Mouse (Mus musculus) liver, embryonic 12.5 days (tissue): Measurements from ENCODE around the gene Aoc2. TPM values are rescaled to one million over a fixed set of nuclear protein-coding genes. Genes with fewer than 3 reads are reported as not detected.

Source experiments
- ATAC-seq: fragments of 200-750 bp; cut with Nextera tagmentation; 2 replicates; pipeline ENCODE4 v1.8.0; 2017; ENCODE audit warnings: moderate number of reproducible peaks, mild to moderate bottlenecking, moderate library complexity
- H3K27ac ChIP-seq: fragments of 300-500 bp; sonication (generic); 2 replicates; pipeline ENCODE4 v1.5.1; 2016; ENCODE audit warnings: mild to moderate bottlenecking
- H3K27me3 ChIP-seq: fragments of 300-500 bp; sonication (generic); replicated peaks from 2 replicates; pipeline ENCODE4 v1.6.1; 2016; ENCODE audit warnings: mild to moderate bottlenecking, moderate library complexity
- H3K36me3 ChIP-seq: fragments of 300-500 bp; sonication (generic); 2 replicates; pipeline ENCODE4 v1.6.1; 2016; ENCODE audit warnings: mild to moderate bottlenecking, moderate library complexity
- H3K4me1 ChIP-seq: fragments of 300-500 bp; sonication (generic); 2 replicates; pipeline ENCODE4 v1.6.1; 2016
- H3K4me2 ChIP-seq: fragments of 300-500 bp; sonication (generic); 2 replicates; pipeline ENCODE4 v1.6.1; 2016; ENCODE audit warnings: mild to moderate bottlenecking, moderate library complexity
- H3K4me3 ChIP-seq: fragments of 300-500 bp; sonication (generic); 2 replicates; pipeline ENCODE4 v1.5.1; 2016; ENCODE audit warnings: mild to moderate bottlenecking, moderate library complexity
- H3K9ac ChIP-seq: fragments of 300-500 bp; sonication (generic); 2 replicates; pipeline ENCODE4 v1.6.1; 2016; ENCODE audit warnings: mild to moderate bottlenecking, moderate library complexity
- H3K9me3 ChIP-seq: fragments of 300-500 bp; sonication (generic); replicated peaks from 2 replicates; pipeline ENCODE4 v1.6.1; 2016; ENCODE audit warnings: mild to moderate bottlenecking, moderate library complexity
- WGBS: fragments of 180-500 bp; shearing (Covaris S2); methylation state at CpG from one replicate; pipeline ENCODE4 v1.1.7; 2016; ENCODE audit not compliant: insufficient replicate concordance; 5-methylcytosine and 5-hydroxymethylcytosine counted together
- polyA plus RNA-seq: library from polyadenylated mRNA; unstranded; fragments of >200 nt; fragmentation: Nextera tagmentation; extraction: Ambion mirVana; gene quantifications from 2 replicates; pipeline ENCODE4 v1.2.1, GENCODE M21; 2016

The Aoc2 gene
- polyA plus RNA-seq, 1 experiment from 2014 or later, result 2.2 TPM

- WGBS, result 52% methylated on average over 10 of the region's 10 CpGs
- ATAC-seq, result no peak
- H3K9me3 ChIP-seq, result no peaks in the 10 kb centered on the region
Measured at GRCm38 (mm10) chr11:101347083-101347775, 22.4 kb downstream of the Aoc2 start.

DNA sequence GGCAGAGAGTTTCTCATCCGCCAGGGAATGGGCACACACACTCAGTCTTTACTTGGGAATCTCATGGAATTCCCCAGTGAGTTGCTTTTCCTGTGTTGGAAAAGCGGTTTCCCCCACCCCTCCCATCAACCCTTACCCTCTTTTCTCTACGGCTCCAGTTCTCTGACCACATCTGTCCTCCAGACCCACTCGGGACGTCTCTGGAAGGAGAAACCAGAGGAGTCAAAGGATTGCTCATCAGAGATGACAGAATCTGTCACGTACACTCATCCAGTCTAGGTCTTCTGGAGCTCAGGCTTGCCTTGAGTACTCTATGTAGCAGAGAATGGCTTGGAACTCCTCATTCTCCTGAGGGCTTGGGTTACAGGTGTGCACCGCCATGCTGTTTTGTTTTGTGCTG is 23.9 kb downstream of the Aoc2 start:
- Histone ChIP-seq H3K9me3 (no peaks in the 10 kb centered on the region), H3K4me3 (no peak overlapping the region), H3K9ac (no peak overlapping the region), H3K27ac (no peak overlapping the region), H3K27me3 (peaks cover 21% of the 10 kb centered on the region), H3K4me2 (no peak overlapping the region), H3K36me3 (no peaks in the 10 kb centered on the region), H3K4me1 (no peaks in the 10 kb centered on the region)
- 57% methylated on average over 7 of the region's 7 CpGs for WGBS
- no peak for ATAC-seq

More at GRCm38 (mm10) chr11:101347083-101347775, 22.4 kb downstream of the Aoc2 start:
- Histone ChIP-seq H3K4me1 (no peaks in the 10 kb centered on the region), H3K9ac (no peak overlapping the region), H3K27ac (no peak overlapping the region), H3K4me3 (no peak overlapping the region), H3K27me3 (peaks cover 14% of the 10 kb centered on the region), H3K36me3 (no peaks in the 10 kb centered on the region), H3K4me2 (no peak overlapping the region)

DNA sequence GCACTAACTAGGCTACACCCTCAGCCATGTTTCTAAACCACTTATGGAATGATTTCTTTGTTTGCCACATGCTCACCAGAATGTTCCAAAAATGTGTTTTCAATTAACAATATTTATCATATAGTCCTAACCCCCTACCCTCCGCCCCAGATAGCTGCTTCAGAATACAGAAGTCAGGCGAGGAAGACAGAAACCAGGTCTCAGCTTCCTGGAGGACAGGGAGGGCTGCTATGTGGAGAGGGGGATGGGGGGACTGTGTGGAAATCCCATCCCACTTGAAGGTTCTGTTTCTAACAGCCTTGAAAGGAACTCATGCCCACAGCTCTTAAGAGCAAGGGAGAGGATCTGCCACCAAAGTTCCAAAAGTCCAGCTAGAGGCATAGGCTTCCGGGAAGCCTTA is 24.4 kb downstream of the Aoc2 start:
- H3K4me1 ChIP-seq, result 0 out of 2 replicates have a peak, but pooled peaks cover 3% of the 10 kb centered on the region
- H3K36me3 ChIP-seq, result no peaks in the 10 kb centered on the region
- no peak overlapping the region for H3K9ac ChIP-seq
- H3K27me3 ChIP-seq, result peaks cover 21% of the 10 kb centered on the region
- no peaks in the 10 kb centered on the region for H3K9me3 ChIP-seq
- H3K27ac ChIP-seq, result no peak overlapping the region
- H3K4me2 ChIP-seq, result no peak overlapping the region
- 54% methylated on average over 3 of the region's 3 CpGs for WGBS
- H3K4me3 ChIP-seq, result no peak overlapping the region
- ATAC-seq, result no peak

DNA sequence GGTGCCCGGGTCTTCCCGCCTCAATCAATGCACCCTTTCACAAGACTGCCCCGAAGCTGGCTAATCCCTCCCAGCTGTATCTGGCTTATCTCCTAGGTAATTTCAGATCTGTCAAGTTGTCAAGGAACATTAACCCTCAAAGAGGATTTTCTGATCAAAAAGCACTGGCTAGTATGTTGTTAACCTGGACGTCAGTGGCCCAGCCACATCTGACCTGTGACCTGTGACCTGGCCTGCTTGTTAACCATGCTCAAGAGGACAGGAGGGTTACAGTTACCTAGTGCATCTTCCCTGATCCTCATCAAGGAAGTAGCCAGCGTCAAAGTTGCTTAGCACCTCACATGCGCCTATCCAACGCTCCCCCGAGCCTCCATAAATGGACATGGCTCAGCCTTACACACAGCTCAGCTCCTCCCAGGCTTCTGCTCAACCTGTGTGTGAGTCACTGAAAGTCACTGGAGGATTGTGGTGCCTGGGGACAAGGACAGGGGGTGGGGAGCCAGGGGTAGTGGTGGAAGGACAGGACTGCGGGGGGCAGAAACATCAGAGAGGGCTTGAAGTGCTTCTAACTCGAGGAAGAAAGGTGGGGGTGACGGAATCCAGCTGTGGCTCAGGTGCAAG is 26.3 kb downstream of the Aoc2 start:
- Histone ChIP-seq H3K4me1 (0 out of 2 replicates have a peak, but pooled peaks cover 4% of the 10 kb centered on the region), H3K9ac (no peak overlapping the region), H3K27me3 (peaks cover 21% of the 10 kb centered on the region), H3K36me3 (no peaks in the 10 kb centered on the region), H3K27ac (no peak overlapping the region), H3K4me2 (no peak overlapping the region), H3K9me3 (no peaks in the 10 kb centered on the region), H3K4me3 (no peak overlapping the region)
- no peak for ATAC-seq
- 54% methylated on average over 11 of the region's 11 CpGs for WGBS

DNA sequence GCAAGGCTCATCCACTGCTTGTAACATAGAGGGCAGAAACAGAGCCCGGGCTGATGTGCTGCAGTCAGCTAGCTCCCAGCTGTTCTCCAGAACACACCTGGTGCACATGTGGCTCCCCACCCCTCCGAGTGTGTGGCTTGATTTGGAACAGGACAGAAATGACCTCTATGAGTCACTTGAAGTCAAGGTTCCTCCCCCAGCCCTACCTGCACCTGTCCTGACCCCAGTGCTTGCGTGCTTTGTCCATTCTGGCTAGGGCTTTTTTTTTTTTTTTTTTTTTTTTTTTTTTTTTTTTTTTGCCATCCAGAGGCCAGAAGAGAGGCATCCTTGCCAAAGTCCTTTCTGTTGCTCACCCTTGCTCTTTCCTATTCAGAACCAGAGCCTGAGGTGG is 26.9 kb downstream of the Aoc2 start:
- H3K4me3 ChIP-seq, result no peak overlapping the region
- no peak overlapping the region for H3K4me2 ChIP-seq
- no peaks in the 10 kb centered on the region for H3K36me3 ChIP-seq
- H3K4me1 ChIP-seq, result 0 out of 2 replicates have a peak, but pooled peaks cover 4% of the 10 kb centered on the region
- H3K9me3 ChIP-seq, result no peaks in the 10 kb centered on the region
- H3K27ac ChIP-seq, result no peak overlapping the region
- ATAC-seq, result no peak
- peaks cover 21% of the 10 kb centered on the region for H3K27me3 ChIP-seq
- H3K9ac ChIP-seq, result no peak overlapping the region
- WGBS, result 54% methylated on average over 3 of the region's 3 CpGs

- H3K4me2 ChIP-seq, result no peak overlapping the region
- H3K9me3 ChIP-seq, result no peaks in the 10 kb centered on the region
- no peak overlapping the region for H3K9ac ChIP-seq
- H3K27me3 ChIP-seq, result peaks cover 21% of the 10 kb centered on the region
- 81% methylated on average over 12 of the region's 12 CpGs for WGBS
- no peak for ATAC-seq
- H3K4me3 ChIP-seq, result no peak overlapping the region
- no peak overlapping the region for H3K27ac ChIP-seq
- H3K36me3 ChIP-seq, result no peaks in the 10 kb centered on the region
- 0 out of 2 replicates have a peak, but pooled peaks cover 4% of the 10 kb centered on the region for H3K4me1 ChIP-seq
Measured at GRCm38 (mm10) chr11:101353436-101353835, 28.6 kb downstream of the Aoc2 start.

GRCm38 (mm10) chr11:101354438-101355010 is 29.7 kb downstream of the Aoc2 start:
- Histone ChIP-seq H3K9me3 (no peaks in the 10 kb centered on the region), H3K27me3 (peaks cover 16% of the 10 kb centered on the region), H3K27ac (no peak overlapping the region), H3K4me3 (no peak overlapping the region), H3K4me2 (no peak overlapping the region), H3K36me3 (no peaks in the 10 kb centered on the region), H3K4me1 (0 out of 2 replicates have a peak, but pooled peaks cover 4% of the 10 kb centered on the region), H3K9ac (no peak overlapping the region)
- WGBS, result 66% methylated on average over 5 of the region's 5 CpGs
- ATAC-seq, result no peak

DNA sequence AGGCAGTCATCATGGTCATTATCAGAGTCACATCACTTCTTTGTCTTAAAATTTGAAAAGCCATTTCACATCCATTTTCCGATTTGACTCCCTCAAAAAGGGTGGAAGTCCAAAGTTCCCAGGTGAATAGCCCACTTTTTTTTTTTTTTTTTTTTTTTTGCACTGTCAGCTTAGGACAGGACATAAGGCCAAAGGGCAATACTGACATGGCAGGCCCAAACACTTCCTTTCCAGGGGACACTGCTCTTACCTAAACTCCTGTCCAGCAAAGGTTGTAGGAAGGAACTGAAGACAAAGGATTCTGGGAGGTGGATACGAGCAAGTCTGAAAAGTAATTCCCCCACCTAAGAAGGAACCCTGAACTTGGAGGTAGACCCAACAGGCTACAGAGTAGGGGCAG is 31.1 kb downstream of the Aoc2 start:
- no peak overlapping the region for H3K27ac ChIP-seq
- H3K4me2 ChIP-seq, result no peak overlapping the region
- no peak for ATAC-seq
- 74% methylated on average over 2 of the region's 2 CpGs for WGBS
- no peak overlapping the region for H3K4me3 ChIP-seq
- peaks cover 16% of the 10 kb centered on the region; the same call in 1 of the 2 replicates for H3K27me3 ChIP-seq
- no peaks in the 10 kb centered on the region for H3K36me3 ChIP-seq
- peaks cover 14% of the 10 kb centered on the region for H3K4me1 ChIP-seq
- H3K9ac ChIP-seq, result no peak overlapping the region
- no peaks in the 10 kb centered on the region for H3K9me3 ChIP-seq

DNA sequence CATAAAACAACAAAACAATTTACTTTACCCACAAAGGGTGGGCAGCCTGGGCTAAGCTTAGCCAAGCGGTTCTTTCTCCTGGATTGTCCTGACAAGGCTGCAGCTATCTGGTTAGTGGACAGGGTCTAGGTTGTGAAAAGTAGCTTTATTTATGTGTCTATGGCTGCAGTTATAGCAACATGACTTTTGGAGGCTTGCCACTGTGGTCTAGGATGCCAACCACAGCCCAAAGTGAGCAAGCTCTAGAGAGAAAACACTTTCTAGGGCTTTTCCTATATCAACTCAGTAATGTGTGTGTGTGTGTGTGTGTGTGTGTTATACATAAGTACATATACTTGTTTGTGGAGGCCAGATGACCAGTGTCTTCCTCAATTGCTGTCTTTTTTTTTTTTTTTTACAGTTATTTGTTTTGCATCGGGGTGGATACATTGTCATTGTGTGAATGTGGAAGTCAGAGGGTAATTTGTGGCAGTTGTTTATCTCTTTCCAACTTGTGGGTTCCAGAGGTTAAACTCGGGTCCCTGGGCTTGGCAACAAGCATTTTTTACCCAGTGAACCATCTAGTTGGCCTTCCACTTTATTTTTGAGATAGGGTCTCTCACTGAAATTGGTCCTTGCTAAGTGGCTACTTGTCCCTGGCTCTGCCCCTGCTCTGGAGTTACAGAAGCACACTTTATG is 32.8 kb downstream of the Aoc2 start:
- no peaks in the 10 kb centered on the region for H3K9me3 ChIP-seq
- H3K36me3 ChIP-seq, result no peaks in the 10 kb centered on the region
- H3K27me3 ChIP-seq, result peaks cover 3% of the 10 kb centered on the region; the same call in 1 of the 2 replicates
- no peak overlapping the region for H3K27ac ChIP-seq
- no peak overlapping the region for H3K4me2 ChIP-seq
- ATAC-seq, result no peak
- no peak overlapping the region for H3K4me3 ChIP-seq
- H3K4me1 ChIP-seq, result peaks cover 18% of the 10 kb centered on the region
- 53% methylated on average over 3 of the region's 3 CpGs for WGBS
- no peak overlapping the region for H3K9ac ChIP-seq

DNA sequence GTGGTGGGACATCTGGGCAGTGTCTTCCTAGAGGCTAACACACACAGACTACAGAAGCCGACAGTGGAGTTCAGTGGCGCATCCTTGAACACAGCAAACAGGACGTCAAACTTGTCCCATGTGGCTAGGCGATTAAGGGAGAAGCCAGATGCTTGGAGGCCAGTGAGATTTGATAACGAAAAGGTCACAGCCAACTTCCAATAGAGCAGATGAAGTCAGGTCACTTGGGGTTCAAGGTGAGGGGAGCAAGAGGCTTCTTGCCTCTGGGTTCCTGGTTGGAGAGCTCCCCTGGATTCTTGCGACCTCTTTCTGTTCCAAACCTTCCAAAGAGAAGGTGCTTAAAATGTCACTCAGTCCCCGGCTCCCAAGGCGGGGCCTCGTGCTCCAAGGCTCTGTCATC is 34.9 kb downstream of the Aoc2 start:
- WGBS, result 63% methylated on average over 9 of the region's 9 CpGs

DNA sequence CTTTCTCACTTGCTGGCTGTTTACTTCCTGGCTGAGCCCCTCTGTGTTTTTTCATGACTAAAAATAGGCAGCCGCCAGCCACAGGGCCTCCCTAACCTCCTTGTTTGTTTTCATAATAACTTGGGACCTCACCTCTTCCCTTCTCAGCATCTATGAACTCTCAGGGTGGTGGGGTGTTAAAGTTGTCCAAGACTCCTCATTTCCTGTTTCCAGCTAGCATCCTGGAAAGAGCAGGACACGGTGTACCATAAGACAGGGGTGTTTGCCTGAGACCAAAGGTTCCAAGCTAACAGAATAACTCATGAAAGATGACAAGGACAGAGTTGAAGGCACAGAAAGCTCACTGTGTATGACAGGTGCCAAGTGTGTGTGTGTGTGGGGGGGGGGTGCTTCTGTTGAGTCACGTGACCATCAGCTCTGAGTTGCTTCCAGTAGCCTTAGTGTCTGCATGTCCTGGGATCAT is 35.8 kb downstream of the Aoc2 start:
- no peak for ATAC-seq
- Histone ChIP-seq H3K4me1 (peaks cover 26% of the 10 kb centered on the region), H3K27ac (no peak overlapping the region), H3K4me3 (no peak overlapping the region), H3K9me3 (no peaks in the 10 kb centered on the region), H3K36me3 (no peaks in the 10 kb centered on the region), H3K27me3 (no peaks in the 10 kb centered on the region), H3K4me2 (no peak overlapping the region), H3K9ac (no peak overlapping the region)
- WGBS, result 41% methylated on average over 3 of the region's 3 CpGs

More for the DNA sequence above, 34.9 kb downstream of the Aoc2 start:
- H3K27ac ChIP-seq, result no peak overlapping the region
- no peak for ATAC-seq
- H3K4me2 ChIP-seq, result no peak overlapping the region
- no peaks in the 10 kb centered on the region for H3K36me3 ChIP-seq
- H3K4me1 ChIP-seq, result peaks cover 22% of the 10 kb centered on the region
- no peaks in the 10 kb centered on the region for H3K27me3 ChIP-seq
- H3K9ac ChIP-seq, result no peak overlapping the region
- H3K4me3 ChIP-seq, result no peak overlapping the region
- no peaks in the 10 kb centered on the region for H3K9me3 ChIP-seq

DNA sequence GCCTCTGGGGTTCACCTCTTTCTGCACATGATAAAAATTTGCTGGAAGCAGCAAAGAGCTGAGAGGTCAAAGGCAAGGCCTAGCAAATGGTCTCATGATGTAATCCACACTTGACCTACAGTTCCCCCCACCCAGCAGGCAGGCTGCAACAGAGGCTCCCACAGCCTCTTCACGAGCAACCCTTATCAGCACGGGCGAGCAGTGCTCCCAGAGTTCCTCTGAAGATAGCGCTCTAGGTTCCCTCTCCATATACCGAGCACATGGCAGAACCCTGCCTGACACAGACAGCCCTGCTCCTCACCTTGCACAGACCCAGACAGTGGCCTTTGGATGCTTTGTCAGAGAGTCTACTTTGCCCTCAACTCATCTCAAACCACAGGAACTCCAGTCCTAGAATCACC is 39.7 kb downstream of the Aoc2 start:
- no peak overlapping the region for H3K4me3 ChIP-seq
- no peak overlapping the region for H3K27ac ChIP-seq
- H3K36me3 ChIP-seq, result no peaks in the 10 kb centered on the region
- no peak overlapping the region for H3K4me2 ChIP-seq
- 3% methylated on average over 5 of the region's 5 CpGs for WGBS
- H3K27me3 ChIP-seq, result no peaks in the 10 kb centered on the region
- H3K9ac ChIP-seq, result no peak overlapping the region
- ATAC-seq, result peak; percentile 58
- no peaks in the 10 kb centered on the region for H3K9me3 ChIP-seq
- peaks cover 26% of the 10 kb centered on the region for H3K4me1 ChIP-seq
